Mouse (Mus musculus) lung, postnatal 0 days (tissue): Measurements from ENCODE around the gene Lrriq4.

ENCODE experiments used
- CTCF ChIP-seq: IDR thresholded peaks from 2 replicates; pipeline ENCODE4 v1.5.1; 2016; ENCODE audit warnings: antibody characterized with exemption, mild to moderate bottlenecking
- EP300 ChIP-seq: IDR thresholded peaks from 2 replicates; pipeline ENCODE4 v1.6.1; 2016; ENCODE audit warnings: antibody characterized with exemption, mild to moderate bottlenecking, control low read depth

DNA sequence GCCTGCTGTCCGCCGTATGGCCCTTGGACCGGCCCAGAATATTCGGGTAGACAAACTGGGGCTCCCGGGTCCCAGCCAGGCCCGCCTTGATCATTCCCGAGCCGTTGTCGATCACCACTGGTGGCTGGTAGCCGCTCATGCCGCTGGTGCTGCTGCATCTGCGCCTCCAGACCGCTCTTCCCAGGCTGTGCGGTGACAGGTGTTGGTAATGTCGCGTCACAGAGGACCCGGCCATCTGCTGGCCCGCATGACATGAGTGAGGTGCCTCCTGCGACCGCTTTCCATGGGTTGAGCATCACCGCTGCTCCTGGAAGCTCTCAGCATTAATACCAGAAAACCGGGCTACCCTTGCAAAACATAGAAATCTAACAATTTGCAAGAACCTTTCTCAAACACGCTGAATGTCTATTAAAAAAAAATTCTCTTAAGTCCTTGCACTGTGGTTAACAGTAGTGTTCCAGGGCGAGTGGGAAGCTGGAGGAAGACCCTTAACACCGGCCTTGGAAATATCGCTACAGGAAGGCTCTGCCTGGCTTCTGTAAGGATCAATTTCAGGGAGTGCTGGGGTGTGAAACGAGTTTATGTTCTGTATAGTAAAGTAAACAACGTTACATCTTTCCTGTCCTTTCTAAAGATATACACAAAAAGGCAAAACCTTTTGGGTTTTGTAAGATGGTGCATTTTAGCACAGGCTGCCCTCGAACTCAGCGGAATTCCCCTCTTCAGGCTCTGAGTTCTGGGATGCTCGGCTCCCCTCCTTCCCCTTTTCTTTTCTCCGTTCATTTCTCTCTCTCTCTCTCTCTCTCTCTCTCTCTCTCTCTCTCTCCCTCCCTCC lies 44.4 kb upstream of the Lrriq4 start, which contains the start of gene Actrt3:
- TF ChIP-seq EP300 (no peak), CTCF (no peak)
